Mouse (Mus musculus): ENCODE measurements around the gene Spem2.

Spem2 gene

DNA sequence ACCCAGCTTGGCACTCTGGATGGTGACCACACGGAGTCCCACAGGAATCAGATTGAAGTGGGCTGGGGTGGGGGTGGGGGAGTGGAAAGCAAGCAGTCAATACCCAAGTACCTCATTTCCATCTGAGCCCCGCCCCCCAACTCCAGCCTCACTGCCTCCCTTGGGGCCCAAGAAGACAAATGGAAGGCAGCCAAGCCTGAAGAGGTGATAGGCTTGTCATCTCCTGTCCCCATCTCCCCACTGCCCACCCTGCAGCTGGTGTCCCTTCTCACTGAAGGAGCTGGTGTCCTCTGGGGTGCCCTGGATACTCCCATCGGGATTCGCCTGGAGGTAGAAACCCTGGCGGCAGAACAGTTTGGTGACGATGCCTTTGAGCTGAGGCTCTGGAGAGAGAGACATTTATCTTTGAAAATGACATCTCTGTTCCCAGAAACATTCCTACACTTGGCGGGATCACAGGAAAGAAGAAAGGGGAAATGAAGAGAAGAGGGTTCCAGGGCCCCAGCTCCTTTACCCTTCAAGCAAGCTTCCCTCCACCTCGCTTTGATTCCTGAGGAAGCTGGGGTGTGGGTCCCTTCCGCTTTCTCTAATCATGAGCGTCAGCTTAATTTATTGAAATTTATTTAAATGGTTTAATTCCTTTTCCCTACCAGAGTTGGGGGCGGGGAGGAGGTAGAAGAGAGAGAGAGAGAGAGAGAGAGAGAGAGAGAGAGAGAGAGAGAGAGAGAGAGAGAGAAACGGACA, 18.7 kb downstream of the Spem2 start:
- no peak for DNase-seq (ENCODE audit: inconsistent ontology term)

DNA sequence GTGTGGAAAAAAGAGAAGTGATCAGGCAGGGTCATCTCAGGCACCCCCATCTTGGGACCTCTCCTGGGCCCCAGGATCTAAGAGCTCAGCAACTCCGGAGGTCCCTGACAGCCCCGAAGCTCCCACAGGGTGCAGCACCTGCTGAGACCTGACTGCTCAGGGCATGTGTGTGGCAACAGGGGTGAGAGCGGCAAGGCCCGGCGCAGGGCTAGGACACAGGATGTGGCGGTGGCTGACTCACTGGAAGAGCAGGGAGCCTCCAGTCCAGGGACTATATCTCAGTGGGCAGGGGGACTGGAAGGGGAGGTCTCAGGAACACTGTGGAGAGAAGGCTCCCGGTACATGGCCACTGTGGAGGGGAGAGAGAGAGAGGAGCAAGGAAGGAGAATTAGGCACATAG, 20.3 kb downstream of the Spem2 start:
- no peak for DNase-seq (ENCODE audit: inconsistent ontology term)

DNA sequence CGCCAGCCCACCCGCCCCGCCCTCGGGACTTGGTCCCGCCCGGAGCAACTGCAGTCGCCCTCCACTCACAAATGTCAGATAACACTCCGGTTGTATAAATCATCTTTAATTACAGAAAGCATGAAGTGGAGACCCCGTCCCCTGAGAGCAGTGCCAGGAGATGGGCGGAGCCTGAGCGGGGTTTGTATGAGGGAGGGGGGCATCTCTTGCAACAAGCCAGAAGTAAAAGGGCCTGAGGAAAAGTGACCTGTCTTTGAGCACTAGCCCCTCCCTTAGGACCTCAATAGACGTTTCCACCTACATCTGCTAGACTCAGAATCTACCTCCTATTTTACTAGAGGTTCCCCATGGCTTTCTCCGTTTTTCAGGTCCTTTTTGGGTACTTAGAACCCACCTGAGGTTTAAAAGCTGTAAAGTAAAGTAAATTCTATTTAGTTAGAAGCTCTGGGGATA, 22.3 kb downstream of the Spem2 start:
- DNase-seq (ENCODE audit: inconsistent ontology term) = no peak

DNA sequence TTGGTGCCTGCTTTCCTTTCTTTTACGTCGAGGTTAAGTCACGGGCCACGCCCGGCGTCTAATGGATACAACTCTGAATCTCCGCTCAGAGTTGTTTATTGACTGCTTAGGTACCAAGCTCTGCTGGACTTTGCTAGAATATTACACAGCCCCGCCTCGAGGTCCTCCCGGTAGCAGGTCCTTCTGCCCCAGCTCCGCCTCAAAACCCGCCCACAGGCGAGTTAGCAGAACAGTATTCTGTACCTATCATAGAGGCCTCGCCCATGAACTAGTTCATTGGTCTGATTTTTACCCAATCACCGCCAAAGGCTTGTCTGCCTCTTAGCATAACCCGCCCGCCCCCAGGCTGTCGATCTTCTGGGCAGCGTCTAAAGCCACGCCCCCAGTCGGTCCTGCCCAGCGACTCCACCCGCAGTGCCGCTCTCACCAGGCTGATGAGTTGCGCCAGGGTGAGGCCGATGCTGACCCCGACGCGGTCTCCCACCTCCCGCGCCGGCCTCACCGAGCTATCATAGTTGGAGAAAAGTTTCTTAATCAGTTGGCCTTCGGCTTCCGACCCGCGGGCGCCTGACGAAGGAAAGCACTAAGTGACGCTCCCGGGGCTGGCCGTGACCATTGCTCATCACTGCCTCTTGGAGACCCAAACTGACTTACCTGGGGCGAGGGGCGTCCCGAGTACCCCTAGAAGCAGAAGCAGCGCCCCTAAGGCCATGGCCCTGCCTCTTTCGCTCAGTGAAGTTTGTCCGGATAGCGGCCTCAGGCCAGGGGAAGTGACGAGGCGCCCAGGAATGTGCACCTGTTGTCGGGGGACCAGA, 22.9 kb downstream of the Spem2 start, which contains the start of gene Chrnb1:
Chrnb1 (minus strand) TSS at position 776 of the 815 bp plus-strand sequence.
- DNase-seq (ENCODE audit: inconsistent ontology term) = peak; percentile 99

DNA sequence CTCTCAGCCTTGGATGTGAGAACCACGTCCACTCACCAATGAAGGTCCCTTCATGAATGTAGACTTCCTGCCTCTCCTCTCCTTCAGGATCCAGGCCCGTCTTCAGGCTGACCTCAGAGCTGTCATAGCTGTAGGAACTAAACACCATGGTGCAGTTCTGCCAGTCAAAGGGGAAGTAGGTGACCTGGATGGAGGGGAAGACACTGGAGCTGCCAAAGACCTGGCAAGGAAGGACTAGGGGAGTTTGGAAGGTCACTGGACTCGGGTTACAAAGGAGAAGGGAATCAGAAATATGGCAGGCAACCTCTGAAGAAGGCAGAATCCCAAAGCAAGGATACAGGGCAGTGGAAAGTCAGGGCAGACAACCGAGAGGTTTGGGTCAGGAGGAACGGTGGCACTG, 24.8 kb downstream of the Spem2 start:
- no peak for DNase-seq (ENCODE audit: inconsistent ontology term)

DNA sequence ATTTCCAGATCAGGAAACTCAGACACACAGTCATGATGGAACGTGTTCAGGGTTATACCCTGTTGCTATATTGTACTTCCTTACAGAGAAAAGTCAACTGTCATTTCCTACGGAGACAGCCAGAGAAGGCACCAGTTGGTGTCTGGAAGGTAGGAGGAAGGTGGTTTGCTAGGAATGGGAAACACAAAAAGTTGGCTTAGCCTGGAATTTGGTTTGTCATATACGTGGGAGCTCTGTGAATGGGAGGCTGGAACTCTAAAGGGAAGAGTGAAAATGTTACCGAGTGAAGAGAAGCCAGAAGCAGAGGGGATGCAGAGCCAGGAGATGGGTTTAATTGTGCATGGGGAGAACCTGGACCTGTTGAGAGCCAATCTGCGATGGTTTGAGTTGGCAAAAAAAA, 26.8 kb downstream of the Spem2 start:
- no peak for DNase-seq (ENCODE audit: inconsistent ontology term)

DNA sequence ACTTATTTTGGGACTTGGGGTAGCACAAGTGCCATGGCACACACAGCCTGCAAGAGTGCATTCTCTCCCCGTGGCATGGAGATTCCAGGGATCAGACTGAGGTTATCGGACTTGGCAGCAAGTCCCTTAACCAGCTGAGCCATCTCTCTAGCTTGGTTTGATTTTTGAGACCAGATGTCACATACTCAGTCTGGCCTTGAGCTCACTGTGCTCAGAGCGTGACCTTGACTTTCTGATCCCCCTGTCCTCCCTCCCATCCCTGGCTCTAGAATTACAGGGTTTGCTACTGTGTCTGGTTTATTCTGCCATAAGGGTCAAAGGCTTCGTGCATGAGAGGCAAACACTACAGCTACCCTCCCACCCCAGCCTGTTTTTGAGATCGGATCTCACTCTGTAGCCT, 28.8 kb downstream of the Spem2 start:
- DNase-seq (ENCODE audit: inconsistent ontology term) = no peak

DNA sequence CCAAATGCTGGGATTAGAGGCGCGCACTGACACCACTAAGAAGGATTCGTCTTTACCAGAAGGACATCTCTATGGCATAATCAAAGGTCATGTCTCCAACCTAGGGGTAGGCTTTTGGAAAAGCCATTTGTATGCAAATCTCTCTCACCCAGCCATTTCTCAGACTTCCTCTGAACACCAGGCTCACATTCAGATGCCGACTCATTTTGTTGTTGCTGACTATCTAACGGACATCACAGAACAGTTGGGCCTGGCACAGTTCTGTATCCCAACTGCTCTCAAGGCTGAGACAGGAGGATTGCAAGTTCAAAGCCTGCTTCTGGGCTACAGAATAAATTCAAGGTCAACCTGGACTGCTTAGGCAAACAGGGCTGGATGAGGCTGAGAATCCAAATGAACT, 31.0 kb downstream of the Spem2 start:
- no peak for DNase-seq (ENCODE audit: inconsistent ontology term)

DNA sequence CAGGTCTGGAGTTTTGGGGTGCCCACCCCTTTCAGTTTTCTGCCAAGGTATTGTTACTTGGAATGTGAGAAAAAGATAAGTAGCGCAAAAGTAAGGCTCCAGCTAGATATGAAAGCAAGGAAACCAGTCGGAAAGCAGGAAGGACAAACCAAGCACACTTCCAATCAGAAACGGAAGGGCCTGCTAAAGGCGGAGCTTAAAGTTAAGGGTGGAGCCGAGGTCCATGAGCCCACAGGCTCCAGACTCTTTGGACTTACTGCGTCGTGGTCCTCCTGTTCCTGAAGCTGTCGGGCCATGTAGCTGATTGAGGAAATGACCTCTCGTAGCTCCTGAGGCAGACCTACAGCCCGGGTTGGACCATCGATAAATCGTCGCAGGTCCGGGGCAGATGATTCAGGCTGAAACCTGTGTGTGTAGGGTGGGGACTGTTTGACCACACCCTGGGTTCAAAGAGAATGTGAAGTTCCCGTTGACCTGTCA, 33.4 kb downstream of the Spem2 start:
- no peak for DNase-seq (ENCODE audit: inconsistent ontology term)

DNA sequence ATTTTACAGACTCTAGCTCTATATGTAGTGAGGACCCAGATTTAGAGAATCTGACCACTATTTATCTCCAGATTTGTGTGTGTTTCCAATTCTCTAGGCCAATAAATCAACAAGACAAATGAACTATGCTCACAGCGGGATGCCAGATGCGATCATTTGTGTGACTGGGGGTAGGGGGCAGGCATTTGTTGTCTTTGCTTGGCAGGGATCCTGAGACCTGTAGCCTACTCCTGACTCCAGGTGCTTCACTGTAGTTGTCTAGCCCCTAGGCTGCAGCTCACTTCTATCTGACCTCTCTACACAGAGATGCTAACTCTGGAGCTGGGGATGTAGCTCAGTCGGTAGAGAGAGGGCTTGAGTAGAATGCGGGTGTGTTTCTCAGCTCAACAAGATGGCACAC, 36.4 kb downstream of the Spem2 start:
- DNase-seq (ENCODE audit: inconsistent ontology term) = no peak

DNA sequence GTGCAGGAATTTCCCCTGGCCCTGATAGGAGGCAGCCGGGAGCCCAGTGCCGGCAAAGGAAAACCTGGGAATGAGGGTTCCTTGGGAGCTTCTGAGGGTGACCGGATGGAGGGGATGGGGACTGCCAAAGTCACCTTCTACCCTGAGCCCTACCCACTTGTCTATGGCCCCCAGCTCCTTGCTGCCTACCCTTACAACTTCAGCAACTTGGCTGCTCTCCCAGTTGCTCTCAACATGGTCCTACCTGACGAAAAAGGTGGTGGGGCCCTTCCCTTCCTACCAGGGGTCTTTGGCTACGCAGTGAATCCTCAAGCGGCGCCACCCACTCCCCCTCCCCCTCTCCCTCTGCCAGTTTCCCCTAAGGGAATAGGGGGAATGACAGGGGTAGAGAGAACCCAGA, 39.3 kb downstream of the Spem2 start:
- DNase-seq (ENCODE audit: inconsistent ontology term) = no peak

DNA sequence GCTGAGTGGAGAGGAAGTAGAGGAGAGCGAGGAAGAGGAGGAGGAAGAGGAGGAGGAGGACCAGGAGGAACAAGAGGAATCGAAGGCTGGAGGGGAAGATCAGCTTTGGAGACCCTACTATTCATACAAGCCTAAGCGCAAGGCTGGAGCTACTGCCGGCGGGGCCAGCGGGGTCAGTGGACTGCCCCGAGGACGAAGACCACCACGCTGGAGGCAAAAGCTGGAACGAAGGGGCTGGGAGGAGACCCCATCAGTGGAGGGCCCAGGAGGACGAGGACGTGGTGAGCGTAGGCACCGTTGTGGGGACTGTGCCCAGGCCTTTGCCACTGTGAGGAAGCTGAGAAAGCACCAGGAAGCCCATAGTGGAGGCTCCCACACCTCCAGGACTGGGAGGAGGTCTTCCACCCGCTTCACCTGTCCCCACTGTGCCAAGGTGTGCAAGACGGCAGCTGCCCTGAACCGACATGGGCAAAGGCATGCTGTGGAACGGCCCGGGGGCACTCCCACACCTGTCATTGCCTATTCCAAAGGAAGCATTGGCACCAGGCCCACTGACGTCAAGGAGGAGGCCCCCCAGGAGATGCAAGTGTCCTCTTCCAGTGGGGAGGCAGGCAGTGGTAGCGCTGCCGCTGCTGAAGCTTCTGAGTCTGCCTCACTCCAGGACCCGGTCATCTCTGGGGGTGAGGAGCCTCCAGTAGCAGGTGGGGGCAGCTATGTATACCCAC, 39.8 kb downstream of the Spem2 start:
- no peak for DNase-seq (ENCODE audit: inconsistent ontology term)

DNA sequence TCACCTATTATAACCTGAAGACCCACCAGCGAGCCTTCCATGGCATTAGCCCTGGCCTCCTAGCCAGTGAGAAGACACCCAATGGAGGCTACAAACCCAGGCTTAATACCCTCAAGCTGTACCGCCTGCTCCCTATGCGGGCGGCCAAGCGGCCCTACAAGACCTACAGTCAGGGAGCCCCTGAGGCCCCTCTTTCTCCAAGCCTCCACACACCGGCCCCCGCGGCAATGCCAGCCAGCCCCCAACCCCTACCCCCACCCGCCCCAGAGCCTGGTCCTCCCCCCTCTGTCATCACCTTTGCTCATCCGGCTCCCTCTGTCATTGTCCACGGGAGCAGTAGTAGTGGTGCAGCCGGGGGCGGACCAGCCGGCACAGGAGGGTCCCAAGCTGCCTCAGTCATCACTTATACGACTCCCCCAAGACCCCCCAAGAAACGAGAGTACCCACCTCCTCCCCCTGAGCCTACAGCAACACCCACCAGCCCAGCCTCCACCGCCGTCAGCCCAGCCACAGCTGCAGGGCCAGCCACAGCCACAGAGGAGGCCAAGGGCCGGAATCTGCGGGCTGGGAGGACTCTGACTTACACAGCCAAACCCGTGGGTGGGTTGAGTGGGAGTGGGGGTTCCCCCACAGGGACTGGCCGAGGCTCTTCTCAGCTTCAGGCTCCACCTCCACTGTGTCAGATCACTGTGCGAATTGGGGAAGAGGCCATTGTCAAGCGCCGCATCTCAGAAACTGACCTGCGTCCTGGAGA, 40.6 kb downstream of the Spem2 start:
- DNase-seq (ENCODE audit: inconsistent ontology term) = no peak

DNA sequence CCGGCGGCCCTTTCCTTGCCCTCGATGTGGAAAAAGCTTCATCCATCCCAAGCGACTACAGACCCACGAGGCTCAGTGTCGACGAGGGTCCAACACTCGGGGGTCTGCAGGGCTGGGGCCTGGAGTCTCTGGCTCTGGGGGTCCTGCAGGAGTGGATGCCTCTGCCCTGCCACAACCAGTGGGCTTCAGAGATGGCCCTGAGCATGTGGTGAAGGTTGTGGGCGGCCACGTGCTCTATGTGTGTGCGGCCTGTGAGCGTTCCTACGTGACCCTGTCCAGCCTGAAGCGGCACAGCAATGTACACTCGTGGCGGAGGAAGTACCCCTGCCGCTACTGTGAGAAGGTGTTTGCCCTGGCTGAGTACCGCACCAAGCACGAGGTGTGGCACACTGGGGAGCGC, 41.8 kb downstream of the Spem2 start:
- no peak for DNase-seq (ENCODE audit: inconsistent ontology term)

DNA sequence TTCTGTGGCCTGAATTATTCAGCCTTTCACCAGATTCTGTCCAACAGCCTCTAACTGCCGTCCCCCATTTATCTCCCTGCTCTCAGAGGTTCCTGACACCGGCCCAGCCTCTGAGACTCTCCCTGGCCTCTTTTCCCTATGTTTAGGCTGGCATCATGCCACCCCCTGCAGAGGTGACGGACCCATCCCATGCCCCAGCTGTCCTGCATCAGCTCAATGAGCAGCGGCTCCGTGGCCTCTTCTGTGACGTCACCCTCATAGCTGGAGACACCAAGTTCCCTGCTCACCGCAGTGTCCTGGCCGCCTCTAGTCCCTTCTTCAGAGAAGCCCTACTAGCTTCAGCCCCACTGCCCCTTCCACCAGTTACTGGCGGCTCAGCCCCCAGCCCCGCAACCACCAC, 42.5 kb downstream of the Spem2 start:
- no peak for DNase-seq (ENCODE audit: inconsistent ontology term)

DNA sequence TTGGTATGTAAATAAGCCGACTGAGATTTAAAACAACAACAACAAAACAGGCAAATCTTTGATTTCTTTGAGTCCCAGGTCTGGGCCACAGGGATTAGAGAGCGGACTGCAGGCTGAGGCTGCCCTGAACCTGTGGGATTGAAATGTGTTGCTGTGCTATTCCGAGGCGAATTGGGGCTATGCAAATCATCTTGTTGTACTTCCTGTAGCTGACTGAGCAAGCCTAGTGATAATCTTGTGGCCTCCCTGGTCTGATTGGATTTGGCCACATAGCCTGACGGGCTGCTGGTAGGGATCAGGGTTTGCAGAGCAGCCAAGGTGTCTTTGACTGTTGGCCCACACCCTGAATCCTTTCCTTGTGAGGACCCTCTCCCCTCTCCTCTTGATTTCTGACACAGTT, 43.3 kb downstream of the Spem2 start:
- no peak for DNase-seq (ENCODE audit: inconsistent ontology term)

DNA sequence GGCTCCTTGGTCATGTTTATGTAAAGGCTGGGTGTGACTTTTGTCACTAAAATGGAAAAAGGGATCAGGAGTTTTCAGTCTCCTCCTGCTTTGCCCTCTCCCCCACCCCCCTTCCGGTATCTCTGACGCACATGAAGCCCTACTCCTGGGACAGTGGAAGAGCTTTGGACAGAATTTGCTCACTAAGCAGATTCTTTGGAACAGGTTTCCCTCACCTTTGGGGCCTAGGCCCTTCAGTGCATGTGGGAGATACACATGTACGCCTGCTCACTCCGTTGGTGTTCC, 50.7 kb downstream of the Spem2 start:
- DNase-seq (ENCODE audit: inconsistent ontology term) = no peak

DNA sequence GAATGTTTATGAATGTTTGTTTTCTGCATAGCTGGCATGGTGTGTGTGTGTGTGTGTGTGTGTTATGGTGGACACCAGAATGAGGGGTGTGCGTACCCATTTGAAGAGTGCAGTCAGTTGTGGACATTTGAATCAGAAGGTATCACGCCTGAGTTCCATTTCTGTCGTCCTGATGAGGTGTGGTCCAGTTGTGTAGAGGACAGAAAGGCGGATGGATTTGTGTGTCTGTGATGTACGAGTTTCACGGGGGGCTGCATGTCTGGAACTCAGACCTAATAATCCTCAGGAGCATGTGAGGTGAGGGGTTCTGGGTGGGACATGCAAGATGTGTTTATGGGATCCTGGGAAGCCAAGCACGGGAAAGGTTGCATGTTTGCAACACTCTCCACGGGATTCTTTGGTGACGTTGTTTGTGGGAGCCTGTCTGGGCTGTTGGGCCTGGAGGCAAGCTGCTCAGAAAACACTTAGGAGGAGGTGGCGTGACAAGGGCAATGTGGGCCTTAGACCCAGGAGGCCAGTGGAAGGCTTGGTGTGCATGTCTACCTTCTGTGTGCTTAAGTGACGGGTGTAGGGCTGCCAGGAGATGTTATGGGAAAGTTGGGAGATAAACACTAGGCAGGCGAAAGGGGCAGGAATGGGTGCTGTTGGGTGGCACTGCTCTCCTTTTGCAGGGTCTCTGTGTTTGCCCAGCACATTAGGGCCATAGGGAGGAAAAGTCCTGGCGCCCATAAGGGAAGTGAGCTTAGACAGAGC, 51.2 kb downstream of the Spem2 start:
- no peak for DNase-seq (ENCODE audit: inconsistent ontology term)
